Mouse (Mus musculus) small intestine, adult 2 months (tissue): Measurements from ENCODE around the gene Gan.

Source experiments
- CTCF ChIP-seq: fragments of 200-500 bp; IDR thresholded peaks from 2 replicates; pipeline ENCODE4 v1.5.1; 2012; ENCODE audit warnings: low read depth, mild to moderate bottlenecking, control low read depth, inconsistent platforms, low read length, moderate library complexity, mixed read lengths; ENCODE audit not compliant: insufficient replicate concordance, insufficient read length; ENCODE audit errors: extremely low read depth
- POLR2A ChIP-seq: fragments of 200-500 bp; IDR thresholded peaks from 2 replicates; pipeline ENCODE4 v1.6.1; 2012; ENCODE audit warnings: low read depth, mild to moderate bottlenecking, control low read depth, inconsistent platforms, low read length, moderate library complexity

- TF ChIP-seq CTCF = no peak
- no peak for TF ChIP-seq POLR2A
These were observed 33.9 kb upstream of the Gan start for GRCm38 (mm10) chr8:117123850-117124633.
